Comparison of ENCODE assay signal across 16 mouse cellular contexts in the genomic region with DNA sequence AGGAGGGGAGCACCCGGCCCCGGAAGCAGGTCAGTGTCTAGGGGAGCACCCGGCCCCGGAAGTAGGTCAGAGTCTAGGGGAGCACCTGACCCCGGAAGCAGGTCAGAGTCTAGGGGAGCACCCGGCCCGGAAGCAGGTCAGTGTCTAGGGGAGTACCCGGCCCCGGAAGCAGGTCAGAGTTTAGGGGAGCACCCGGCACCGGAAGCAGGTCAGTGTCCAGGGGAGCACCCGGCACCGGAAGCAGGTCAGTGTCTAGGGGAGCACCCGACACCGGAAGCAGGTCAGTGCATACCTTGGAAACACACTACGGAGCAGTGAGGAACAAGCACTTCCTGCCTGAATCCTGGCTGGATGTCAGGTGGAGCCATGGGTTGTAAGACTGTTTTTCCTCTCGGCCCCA.
"Had no signal": no experiment of that assay in that cellular context is flagged by ENCODE, and none has a peak within 500 bp of the region (broad histone marks: within the 10 kb centered on the region; RNA-seq: fewer than 3 reads in every experiment).

No protein-coding gene starts in this region.

- H3K4me3 ChIP-seq: layer of hippocampus, adult 2 months; liver, embryonic 13.5 days; midbrain, embryonic 12.5 days; midbrain, embryonic 15.5 days; myocyte; neural tube, embryonic 13.5 days had no signal

- H3K27me3 ChIP-seq: liver, embryonic 13.5 days; midbrain, embryonic 12.5 days; midbrain, embryonic 15.5 days; neural tube, embryonic 13.5 days had no signal

- H3K9me3 ChIP-seq: liver, embryonic 13.5 days; midbrain, embryonic 12.5 days; midbrain, embryonic 15.5 days; neural tube, embryonic 13.5 days had no signal

- DNase-seq: kidney, adult 2 months; kidney, postnatal 25 days; layer of hippocampus, adult 9-11 months; liver, embryonic 13.5 days; lung, adult 2 months; lung, postnatal 14 days; lung, postnatal 4 days; thymus, adult 2 months; thymus, postnatal 14 days; thymus, postnatal 4 days had no signal

- H3K27ac ChIP-seq: kidney, postnatal 0 days; layer of hippocampus, adult 2 months; liver, embryonic 13.5 days; midbrain, embryonic 12.5 days; midbrain, embryonic 15.5 days; neural tube, embryonic 13.5 days had no signal

- H3K36me3 ChIP-seq: liver, embryonic 13.5 days had no signal

- H3K4me1 ChIP-seq: liver, embryonic 13.5 days; midbrain, embryonic 12.5 days; midbrain, embryonic 15.5 days; neural tube, embryonic 13.5 days had no signal

- ATAC-seq: midbrain, embryonic 15.5 days had no signal
